Mouse (Mus musculus): Measurements from ENCODE around the gene Fam161b. TPM values are rescaled to one million over a fixed set of nuclear protein-coding genes. Genes with fewer than 3 reads are reported as not detected.
A peak's percentile ranks its signal among the peaks of the same experiment; 100 is the strongest.

Gene Fam161b
- total RNA-seq, 1 experiment, result 2.9 TPM

DNA sequence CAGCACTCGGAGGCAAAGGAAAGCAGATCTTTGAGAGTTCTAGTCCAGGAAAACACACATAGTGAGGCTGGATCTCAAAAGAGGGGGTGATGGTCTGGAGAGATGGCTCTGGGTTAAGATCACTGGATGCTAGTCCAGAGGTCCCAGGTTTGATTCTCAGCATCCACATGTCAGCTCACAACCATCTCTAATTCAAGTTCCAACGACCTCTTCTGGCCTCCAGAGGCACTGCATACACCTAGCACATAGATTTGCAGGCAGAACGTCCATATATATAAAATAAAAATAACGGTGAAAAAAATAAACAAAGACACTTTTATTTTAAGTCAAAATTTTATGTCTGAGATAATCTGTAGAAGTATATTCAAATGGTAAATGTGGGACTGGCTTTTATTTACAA is 45.6 kb upstream of the Fam161b start:
- Histone ChIP-seq H3K9me3 (ENCODE audit: control insufficient read depth, insufficient read depth, low read depth, low read length) (no peaks in the 10 kb centered on the region), H3K9ac (ENCODE audit: insufficient read depth, low read depth, low read length, poor library complexity, severe bottlenecking) (no peak overlapping the region), H3K36me3 (ENCODE audit: control insufficient read depth, insufficient read depth, low read length, poor library complexity, severe bottlenecking) (no peaks in the 10 kb centered on the region), H3K4me1 (ENCODE audit: control insufficient read depth in 2 of 2, insufficient read depth in 2 of 2, low read length in 2 of 2, poor library complexity in 1 of 2) (peaks cover 0 to 2% of the 10 kb centered on the region in 2 experiments; a peak in 1 of 4 replicates), H3K4me3 (ENCODE audit: insufficient read depth in 1 of 2, low read depth in 1 of 2, low read length in 2 of 2, poor library complexity in 1 of 2, severe bottlenecking in 1 of 2) (peak overlapping the region in 1 of 2 experiments; percentile 93; a peak in 1 of 4 replicates), H3K27ac (ENCODE audit: insufficient read depth, low read depth, low read length, poor library complexity, severe bottlenecking) (no peak overlapping the region)
- no peak for DNase-seq (ENCODE audit: low read depth, low spot score)
- in situ Hi-C loops (cut with MboI; ENCODE audit: low sequenced_read_pairs in 2 of 2, unreplicated experiment in 2 of 2), result no loop called here
- no peak for TF ChIP-seq CHD2 (IDR thresholded peaks at IDR 0.05; ENCODE audit: low read depth, low read length)
- no peak for TF ChIP-seq ZNF384 (IDR thresholded peaks at IDR 0.05; ENCODE audit: low read depth, low read length)
- no peak for TF ChIP-seq HCFC1 (IDR thresholded peaks at IDR 0.05; ENCODE audit: borderline replicate concordance, insufficient read depth, low read length)
- TF ChIP-seq MAFK (IDR thresholded peaks at IDR 0.05; ENCODE audit: insufficient read depth, low read depth, low read length), result no peak
- no peak for TF ChIP-seq ZC3H11A (IDR thresholded peaks at IDR 0.05; ENCODE audit: borderline replicate concordance, low read depth, low read length)

DNA sequence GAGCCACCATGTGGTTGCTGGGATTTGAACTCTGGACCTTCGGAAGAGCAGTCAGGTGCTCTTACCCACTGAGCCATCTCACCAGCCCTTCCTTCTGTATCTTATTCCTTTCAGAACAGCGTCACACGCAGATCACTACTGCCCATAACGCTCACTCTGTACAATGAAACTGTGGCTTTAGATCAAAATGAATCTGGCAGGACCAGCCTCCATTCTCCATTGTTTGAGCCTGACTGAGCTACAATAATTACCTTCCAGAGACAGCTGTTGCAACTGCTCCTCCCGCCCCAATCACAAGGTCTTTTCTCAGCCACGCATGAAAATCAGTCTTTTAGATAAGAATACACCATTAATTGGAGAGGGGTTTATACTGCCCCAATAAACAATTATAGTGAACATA is 42.9 kb upstream of the Fam161b start:
- no peak for DNase-seq (ENCODE audit: low read depth, low spot score)
- Histone ChIP-seq H3K9me3 (ENCODE audit: control insufficient read depth, insufficient read depth, low read depth, low read length) (no peaks in the 10 kb centered on the region), H3K4me1 (ENCODE audit: control insufficient read depth in 2 of 2, insufficient read depth in 2 of 2, low read length in 2 of 2, poor library complexity in 1 of 2) (peaks cover 0 to 1% of the 10 kb centered on the region in 2 experiments; a peak in 1 of 4 replicates), H3K9ac (ENCODE audit: insufficient read depth, low read depth, low read length, poor library complexity, severe bottlenecking) (no peak overlapping the region), H3K27ac (ENCODE audit: insufficient read depth, low read depth, low read length, poor library complexity, severe bottlenecking) (no peak overlapping the region), H3K4me3 (ENCODE audit: insufficient read depth in 1 of 2, low read depth in 1 of 2, low read length in 2 of 2, poor library complexity in 1 of 2, severe bottlenecking in 1 of 2) (no peak overlapping the region), H3K36me3 (ENCODE audit: control insufficient read depth, insufficient read depth, low read length, poor library complexity, severe bottlenecking) (no peaks in the 10 kb centered on the region)
- TF ChIP-seq HCFC1 (IDR thresholded peaks at IDR 0.05; ENCODE audit: borderline replicate concordance, insufficient read depth, low read length), result no peak
- 0 out of 2 replicates have a peak, but pooled peaks have one; percentile 37 for TF ChIP-seq ZNF384 (IDR thresholded peaks at IDR 0.05; ENCODE audit: low read depth, low read length)
- in situ Hi-C loops (cut with MboI; ENCODE audit: low sequenced_read_pairs in 2 of 2, unreplicated experiment in 2 of 2), result no loop called here

DNA sequence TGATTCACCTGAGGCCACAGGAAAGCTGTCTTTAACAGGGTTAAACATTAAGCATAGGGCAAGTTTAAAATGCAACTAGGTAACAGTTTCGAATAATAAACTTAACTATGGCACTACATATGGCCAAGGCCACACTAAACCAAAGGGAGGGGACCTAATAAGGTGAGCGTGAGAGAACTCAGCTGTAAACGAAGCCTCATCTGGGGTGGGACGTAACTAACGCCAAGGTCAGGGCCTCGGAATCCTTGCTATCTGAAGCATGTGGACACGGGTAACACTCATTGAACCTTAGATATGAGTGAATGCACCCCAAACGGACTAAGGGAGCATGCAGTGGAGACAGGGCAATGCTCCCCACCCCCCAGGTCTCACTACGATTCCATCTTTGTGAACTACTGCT is 41.3 kb upstream of the Fam161b start:
- TF ChIP-seq ZC3H11A (IDR thresholded peaks at IDR 0.05; ENCODE audit: borderline replicate concordance, low read depth, low read length), result no peak
- no peak for TF ChIP-seq MAFK (IDR thresholded peaks at IDR 0.05; ENCODE audit: insufficient read depth, low read depth, low read length)
- TF ChIP-seq ZNF384 (IDR thresholded peaks at IDR 0.05; ENCODE audit: low read depth, low read length), result no peak
- no peak for TF ChIP-seq HCFC1 (IDR thresholded peaks at IDR 0.05; ENCODE audit: borderline replicate concordance, insufficient read depth, low read length)
- no peak for TF ChIP-seq CHD2 (IDR thresholded peaks at IDR 0.05; ENCODE audit: low read depth, low read length)
- no peaks in the 10 kb centered on the region; a peak in 1 of 4 replicates for H3K4me1 ChIP-seq (ENCODE audit: control insufficient read depth in 2 of 2, insufficient read depth in 2 of 2, low read length in 2 of 2, poor library complexity in 1 of 2)
- DNase-seq (ENCODE audit: low read depth, low spot score), result no peak
- 0 out of 2 replicates have a peak overlapping the region, but pooled peaks have one; percentile 12 for H3K27ac ChIP-seq (ENCODE audit: insufficient read depth, low read depth, low read length, poor library complexity, severe bottlenecking)
- H3K36me3 ChIP-seq (ENCODE audit: control insufficient read depth, insufficient read depth, low read length, poor library complexity, severe bottlenecking), result no peaks in the 10 kb centered on the region
- in situ Hi-C loops (cut with MboI; ENCODE audit: low sequenced_read_pairs in 2 of 2, unreplicated experiment in 2 of 2), result no loop called here
- no peak overlapping the region for H3K4me3 ChIP-seq (ENCODE audit: insufficient read depth in 1 of 2, low read depth in 1 of 2, low read length in 2 of 2, poor library complexity in 1 of 2, severe bottlenecking in 1 of 2)
- no peak overlapping the region for H3K9ac ChIP-seq (ENCODE audit: insufficient read depth, low read depth, low read length, poor library complexity, severe bottlenecking)
- no peaks in the 10 kb centered on the region for H3K9me3 ChIP-seq (ENCODE audit: control insufficient read depth, insufficient read depth, low read depth, low read length)

DNA sequence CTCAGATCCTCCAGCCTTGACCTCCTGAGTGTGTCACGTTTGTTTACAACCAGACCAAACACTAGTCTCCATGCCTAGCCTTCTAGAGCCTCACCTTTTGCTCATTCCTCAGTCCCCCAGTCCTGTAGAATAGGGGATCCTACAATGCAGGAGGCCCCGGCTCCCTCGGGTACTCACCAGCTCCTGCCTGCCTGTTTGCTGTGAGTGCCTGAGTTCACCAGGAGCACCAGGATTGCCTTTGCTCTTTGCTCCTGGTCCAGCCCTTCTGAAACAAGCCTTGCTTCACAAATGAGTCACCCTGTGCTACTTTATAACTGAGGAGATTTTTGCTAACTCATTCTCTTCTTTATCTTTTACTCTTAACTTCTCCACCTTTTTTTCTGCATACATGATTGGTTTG is 39.0 kb upstream of the Fam161b start:
- in situ Hi-C loops (cut with MboI; ENCODE audit: low sequenced_read_pairs in 2 of 2, unreplicated experiment in 2 of 2), result no loop called here
- Histone ChIP-seq H3K9me3 (ENCODE audit: control insufficient read depth, insufficient read depth, low read depth, low read length) (no peaks in the 10 kb centered on the region), H3K4me3 (ENCODE audit: insufficient read depth in 1 of 2, low read depth in 1 of 2, low read length in 2 of 2, poor library complexity in 1 of 2, severe bottlenecking in 1 of 2) (no peak overlapping the region), H3K4me1 (ENCODE audit: control insufficient read depth in 2 of 2, insufficient read depth in 2 of 2, low read length in 2 of 2, poor library complexity in 1 of 2) (peaks cover 0 to under 1% of the 10 kb centered on the region in 2 experiments; a peak in 1 of 4 replicates), H3K36me3 (ENCODE audit: control insufficient read depth, insufficient read depth, low read length, poor library complexity, severe bottlenecking) (no peaks in the 10 kb centered on the region), H3K9ac (ENCODE audit: insufficient read depth, low read depth, low read length, poor library complexity, severe bottlenecking) (no peak overlapping the region), H3K27ac (ENCODE audit: insufficient read depth, low read depth, low read length, poor library complexity, severe bottlenecking) (no peak overlapping the region)
- no peak for TF ChIP-seq ZNF384 (IDR thresholded peaks at IDR 0.05; ENCODE audit: low read depth, low read length)
- TF ChIP-seq MAFK (IDR thresholded peaks at IDR 0.05; ENCODE audit: insufficient read depth, low read depth, low read length), result no peak
- TF ChIP-seq ZC3H11A (IDR thresholded peaks at IDR 0.05; ENCODE audit: borderline replicate concordance, low read depth, low read length), result no peak
- TF ChIP-seq CHD2 (IDR thresholded peaks at IDR 0.05; ENCODE audit: low read depth, low read length), result no peak
- TF ChIP-seq HCFC1 (IDR thresholded peaks at IDR 0.05; ENCODE audit: borderline replicate concordance, insufficient read depth, low read length), result no peak
- DNase-seq (ENCODE audit: low read depth, low spot score), result no peak

DNA sequence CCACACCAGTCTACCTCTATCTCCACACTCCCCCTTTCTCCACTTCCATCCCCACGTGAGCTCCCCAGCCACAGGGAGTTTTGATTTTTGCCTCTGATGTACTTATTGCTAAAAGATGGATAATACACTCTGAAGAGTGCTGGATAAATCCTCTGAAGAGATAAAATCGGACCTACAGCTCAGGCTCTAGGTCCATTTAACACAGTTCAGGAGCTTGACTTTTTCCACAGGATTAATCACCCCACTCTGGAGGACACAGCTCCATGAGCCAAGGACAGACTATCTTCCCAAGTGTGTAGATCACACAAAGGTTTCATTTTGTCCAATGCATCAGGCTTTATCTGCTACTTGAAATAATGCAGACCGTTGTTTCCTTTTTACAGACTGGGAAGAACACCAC is 38.4 kb upstream of the Fam161b start:
- H3K27ac ChIP-seq (ENCODE audit: insufficient read depth, low read depth, low read length, poor library complexity, severe bottlenecking), result no peak overlapping the region
- no peak for DNase-seq (ENCODE audit: low read depth, low spot score)
- no peak overlapping the region for H3K4me3 ChIP-seq (ENCODE audit: insufficient read depth in 1 of 2, low read depth in 1 of 2, low read length in 2 of 2, poor library complexity in 1 of 2, severe bottlenecking in 1 of 2)
- H3K4me1 ChIP-seq (ENCODE audit: control insufficient read depth in 2 of 2, insufficient read depth in 2 of 2, low read length in 2 of 2, poor library complexity in 1 of 2), result peaks cover 0 to 2% of the 10 kb centered on the region in 2 experiments; a peak in 1 of 4 replicates
- no peak overlapping the region for H3K9ac ChIP-seq (ENCODE audit: insufficient read depth, low read depth, low read length, poor library complexity, severe bottlenecking)
- TF ChIP-seq ZC3H11A (IDR thresholded peaks at IDR 0.05; ENCODE audit: borderline replicate concordance, low read depth, low read length), result no peak
- no peak for TF ChIP-seq ZNF384 (IDR thresholded peaks at IDR 0.05; ENCODE audit: low read depth, low read length)
- TF ChIP-seq CHD2 (IDR thresholded peaks at IDR 0.05; ENCODE audit: low read depth, low read length), result no peak
- no peak for TF ChIP-seq MAFK (IDR thresholded peaks at IDR 0.05; ENCODE audit: insufficient read depth, low read depth, low read length)
- no peak for TF ChIP-seq HCFC1 (IDR thresholded peaks at IDR 0.05; ENCODE audit: borderline replicate concordance, insufficient read depth, low read length)
- no peaks in the 10 kb centered on the region for H3K36me3 ChIP-seq (ENCODE audit: control insufficient read depth, insufficient read depth, low read length, poor library complexity, severe bottlenecking)
- in situ Hi-C loops (cut with MboI; ENCODE audit: low sequenced_read_pairs in 2 of 2, unreplicated experiment in 2 of 2), result no loop called here
- no peaks in the 10 kb centered on the region for H3K9me3 ChIP-seq (ENCODE audit: control insufficient read depth, insufficient read depth, low read depth, low read length)

All from ES-E14 (cell line).